Mouse (Mus musculus): ENCODE measurements around the gene Bcl2l13. TPM values are rescaled to one million over a fixed set of nuclear protein-coding genes. Genes with fewer than 3 reads are reported as not detected.

Bcl2l13 gene
- polyA plus RNA-seq, 1 experiment: 17.5 TPM

DNA sequence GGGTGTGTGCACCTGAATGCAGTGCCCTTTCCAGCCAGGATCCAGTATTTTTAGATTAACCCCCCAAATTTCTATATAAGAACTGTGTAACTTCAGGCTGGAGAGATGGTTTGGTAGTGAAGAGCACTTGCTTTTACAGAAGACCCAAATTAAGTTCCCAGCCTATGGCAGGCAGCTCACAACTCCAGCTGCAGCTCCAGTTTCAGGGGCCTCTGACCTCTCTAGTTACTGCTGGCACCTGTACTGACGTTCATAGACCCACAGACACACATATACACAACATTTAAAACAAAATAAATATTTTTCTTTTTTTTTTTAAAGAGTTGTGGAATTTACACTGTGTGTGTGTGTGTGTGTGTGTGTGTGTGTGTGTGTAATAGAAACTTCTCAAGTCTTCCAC, 93.4 kb downstream of the Bcl2l13 start:
- Histone ChIP-seq H3K36me3 (ENCODE audit: control insufficient read depth) (peaks cover 59% of the 10 kb centered on the region), H3K4me1 (ENCODE audit: control insufficient read depth) (peaks cover 27% of the 10 kb centered on the region), H3K9me3 (ENCODE audit: control insufficient read depth, low read length) (no peaks in the 10 kb centered on the region), H3K27me3 (ENCODE audit: control insufficient read depth) (no peaks in the 10 kb centered on the region), H3K4me3 (replicated peaks) (no peak overlapping the region)
- TF ChIP-seq GATA1 (IDR thresholded peaks at IDR 0.05; ENCODE audit: low read length): no peak
- no peak for TF ChIP-seq TAL1 (IDR thresholded peaks at IDR 0.05; ENCODE audit: low read length)

DNA sequence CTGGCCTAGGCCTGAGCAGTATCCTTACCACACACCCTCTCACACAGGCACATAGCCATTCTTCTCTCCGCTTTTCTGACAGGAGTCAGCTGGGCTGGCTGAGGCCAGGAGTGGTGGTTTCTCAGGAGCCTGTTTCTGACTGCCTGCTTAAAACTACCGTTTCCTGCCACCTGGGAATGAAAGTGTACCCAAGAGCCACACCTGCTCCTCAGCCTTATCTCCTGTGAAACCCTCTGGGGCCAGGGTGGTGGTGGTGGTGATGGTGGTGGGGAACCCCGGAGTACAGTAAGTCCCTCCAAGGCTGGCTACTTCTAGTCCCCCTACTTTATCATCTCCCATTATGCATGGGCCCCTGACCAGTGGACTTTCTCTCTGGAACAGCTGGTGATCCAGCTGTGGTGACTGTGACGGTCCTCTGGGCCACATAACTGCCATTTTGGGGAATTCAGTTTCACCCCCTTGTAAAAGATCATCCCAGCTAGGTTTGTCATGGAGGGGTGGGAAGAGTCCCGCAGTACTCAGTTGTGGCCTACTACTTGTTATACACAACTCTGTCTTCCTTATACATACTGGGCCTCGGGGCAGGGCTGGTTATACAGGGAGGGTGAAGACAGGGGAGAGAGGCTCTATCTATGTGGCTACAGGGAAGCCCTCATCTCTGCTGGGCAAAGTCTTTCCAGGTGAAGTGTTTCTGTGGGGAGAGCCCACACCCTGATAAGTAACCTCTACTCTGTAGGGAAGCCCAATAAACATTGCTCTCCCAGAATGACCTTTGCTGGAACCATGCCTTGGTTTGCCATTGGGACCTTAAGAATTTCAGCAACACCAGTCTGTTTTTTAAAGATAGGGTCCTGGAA, 94.7 kb downstream of the Bcl2l13 start:
- Histone ChIP-seq H3K4me1 (ENCODE audit: control insufficient read depth) (peaks cover 24% of the 10 kb centered on the region), H3K36me3 (ENCODE audit: control insufficient read depth) (peaks cover 72% of the 10 kb centered on the region), H3K9me3 (ENCODE audit: control insufficient read depth, low read length) (no peaks in the 10 kb centered on the region), H3K4me3 (replicated peaks) (no peak overlapping the region), H3K27me3 (ENCODE audit: control insufficient read depth) (no peaks in the 10 kb centered on the region)
- TF ChIP-seq GATA1 (IDR thresholded peaks at IDR 0.05; ENCODE audit: low read length) (no peak), TAL1 (IDR thresholded peaks at IDR 0.05; ENCODE audit: low read length) (no peak)

- Histone ChIP-seq H3K4me1 (ENCODE audit: control insufficient read depth) (peaks cover 21% of the 10 kb centered on the region), H3K9me3 (ENCODE audit: control insufficient read depth, low read length) (no peaks in the 10 kb centered on the region), H3K4me3 (replicated peaks) (no peak overlapping the region), H3K27me3 (ENCODE audit: control insufficient read depth) (no peaks in the 10 kb centered on the region), H3K36me3 (ENCODE audit: control insufficient read depth) (peaks cover 87% of the 10 kb centered on the region)
- no peak for TF ChIP-seq TAL1 (IDR thresholded peaks at IDR 0.05; ENCODE audit: low read length)
- TF ChIP-seq GATA1 (IDR thresholded peaks at IDR 0.05; ENCODE audit: low read length): no peak
Observed at GRCm38 (mm10) chr6:120932597-120932996, 96.6 kb downstream of the Bcl2l13 start.

DNA sequence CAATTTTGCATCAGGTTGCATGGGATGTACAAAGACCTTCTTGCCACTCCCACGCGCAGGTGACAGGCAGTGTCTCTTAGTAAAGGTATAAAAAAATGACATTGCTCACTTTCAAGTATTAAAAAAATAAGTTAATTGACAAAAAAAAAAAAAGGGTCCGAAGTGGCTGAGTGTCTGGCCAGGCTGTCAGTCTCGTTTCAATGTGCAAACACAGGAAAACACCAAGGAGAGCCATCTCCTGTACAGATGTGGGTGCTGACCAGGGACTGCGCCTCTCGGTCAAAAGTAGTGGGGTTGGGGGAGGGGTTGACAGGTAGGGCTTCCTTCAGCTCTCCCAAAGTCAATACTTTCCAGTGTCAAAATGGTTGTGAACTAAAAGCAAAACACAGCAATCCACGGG, 97.7 kb downstream of the Bcl2l13 start:
- Histone ChIP-seq H3K4me3 (replicated peaks) (no peak overlapping the region), H3K27me3 (ENCODE audit: control insufficient read depth) (no peaks in the 10 kb centered on the region), H3K9me3 (ENCODE audit: control insufficient read depth, low read length) (no peaks in the 10 kb centered on the region), H3K4me1 (ENCODE audit: control insufficient read depth) (peaks cover 26% of the 10 kb centered on the region), H3K36me3 (ENCODE audit: control insufficient read depth) (peaks cover 92% of the 10 kb centered on the region)
- TF ChIP-seq TAL1 (IDR thresholded peaks at IDR 0.05; ENCODE audit: low read length) (no peak), GATA1 (IDR thresholded peaks at IDR 0.05; ENCODE audit: low read length) (no peak)

- TF ChIP-seq TAL1 (IDR thresholded peaks at IDR 0.05; ENCODE audit: low read length): no peak
- no peak for TF ChIP-seq GATA1 (IDR thresholded peaks at IDR 0.05; ENCODE audit: low read length)
- Histone ChIP-seq H3K9me3 (ENCODE audit: control insufficient read depth, low read length) (no peaks in the 10 kb centered on the region), H3K4me1 (ENCODE audit: control insufficient read depth) (peaks cover 28% of the 10 kb centered on the region), H3K27me3 (ENCODE audit: control insufficient read depth) (no peaks in the 10 kb centered on the region), H3K36me3 (ENCODE audit: control insufficient read depth) (peaks cover 90% of the 10 kb centered on the region), H3K4me3 (replicated peaks) (no peak overlapping the region)
Observed at GRCm38 (mm10) chr6:120934176-120934575, 98.2 kb downstream of the Bcl2l13 start.

DNA sequence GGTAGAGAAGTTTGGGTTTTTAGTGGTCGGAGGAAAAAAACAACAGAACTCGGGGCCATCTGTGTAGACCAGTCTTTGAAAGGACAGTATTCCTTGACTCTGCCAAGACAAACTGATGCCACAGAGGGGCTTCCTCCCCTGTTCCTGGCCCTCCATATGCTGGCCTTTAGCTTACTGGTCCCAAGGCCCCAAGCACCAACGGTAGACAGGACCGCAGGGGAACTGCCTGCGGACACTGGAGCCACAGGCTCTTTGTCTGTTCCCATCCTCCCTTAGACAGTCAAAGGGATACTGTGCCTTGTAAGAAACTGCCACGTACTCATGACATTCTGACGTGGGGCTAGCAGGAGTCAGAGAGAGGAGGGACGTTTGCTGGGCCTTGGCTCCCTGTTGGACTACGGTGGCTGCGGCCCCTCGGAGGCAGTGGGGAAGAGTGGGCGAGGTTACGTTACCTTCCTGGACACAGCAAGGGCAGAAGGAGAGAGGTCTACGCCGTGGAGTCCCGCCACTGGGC, 101.1 kb downstream of the Bcl2l13 start:
- peaks cover 78% of the 10 kb centered on the region for H3K36me3 ChIP-seq (ENCODE audit: control insufficient read depth)
- H3K9me3 ChIP-seq (ENCODE audit: control insufficient read depth, low read length): no peaks in the 10 kb centered on the region
- H3K4me3 ChIP-seq (replicated peaks): no peak overlapping the region
- no peak for TF ChIP-seq TAL1 (IDR thresholded peaks at IDR 0.05; ENCODE audit: low read length)
- TF ChIP-seq GATA1 (IDR thresholded peaks at IDR 0.05; ENCODE audit: low read length): no peak
- peaks cover 12% of the 10 kb centered on the region; the same call in 1 of the 2 replicates for H3K4me1 ChIP-seq (ENCODE audit: control insufficient read depth)
- no peaks in the 10 kb centered on the region for H3K27me3 ChIP-seq (ENCODE audit: control insufficient read depth)

DNA sequence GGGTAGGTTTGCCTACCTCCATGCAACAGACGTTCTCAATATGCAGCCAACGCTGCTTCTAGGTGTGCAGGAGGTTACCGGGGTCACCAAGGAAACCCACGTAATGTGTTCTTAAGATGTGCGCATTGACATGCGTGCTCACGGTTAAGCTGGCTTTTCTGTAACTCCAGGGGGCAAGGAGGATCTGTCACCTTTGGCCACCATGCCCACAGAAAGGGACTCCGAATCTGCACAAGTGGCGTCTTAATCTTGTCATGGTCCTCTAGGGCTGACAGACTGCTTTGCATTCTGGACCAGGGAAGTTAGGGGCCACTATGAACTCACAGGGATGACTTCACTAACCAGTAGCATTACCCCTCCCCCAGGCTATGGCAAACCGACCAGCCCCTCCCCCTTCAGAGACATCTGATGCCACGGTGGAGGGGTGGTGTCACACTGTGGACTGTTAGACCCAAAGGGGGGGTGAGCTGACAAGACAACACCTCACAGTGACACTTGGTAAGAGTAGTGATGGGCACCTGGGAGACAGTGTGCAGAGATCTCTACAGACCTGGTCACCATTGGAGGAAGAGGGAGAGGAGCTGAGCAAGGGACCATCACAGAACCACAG, 102.1 kb downstream of the Bcl2l13 start:
- Histone ChIP-seq H3K36me3 (ENCODE audit: control insufficient read depth) (peaks cover 77% of the 10 kb centered on the region), H3K4me1 (ENCODE audit: control insufficient read depth) (peaks cover 7% of the 10 kb centered on the region), H3K4me3 (replicated peaks) (no peak overlapping the region), H3K27me3 (ENCODE audit: control insufficient read depth) (no peaks in the 10 kb centered on the region), H3K9me3 (ENCODE audit: control insufficient read depth, low read length) (no peaks in the 10 kb centered on the region)
- TF ChIP-seq GATA1 (IDR thresholded peaks at IDR 0.05; ENCODE audit: low read length) (no peak), TAL1 (IDR thresholded peaks at IDR 0.05; ENCODE audit: low read length) (no peak)

GRCm38 (mm10) chr6:120938763-120939450, 102.9 kb downstream of the Bcl2l13 start:
- Histone ChIP-seq H3K9me3 (ENCODE audit: control insufficient read depth, low read length) (no peaks in the 10 kb centered on the region), H3K36me3 (ENCODE audit: control insufficient read depth) (peaks cover 77% of the 10 kb centered on the region), H3K4me3 (replicated peaks) (no peak overlapping the region), H3K4me1 (ENCODE audit: control insufficient read depth) (peaks cover 15% of the 10 kb centered on the region), H3K27me3 (ENCODE audit: control insufficient read depth) (no peaks in the 10 kb centered on the region)
- TF ChIP-seq TAL1 (IDR thresholded peaks at IDR 0.05; ENCODE audit: low read length) (no peak), GATA1 (IDR thresholded peaks at IDR 0.05; ENCODE audit: low read length) (no peak)

DNA sequence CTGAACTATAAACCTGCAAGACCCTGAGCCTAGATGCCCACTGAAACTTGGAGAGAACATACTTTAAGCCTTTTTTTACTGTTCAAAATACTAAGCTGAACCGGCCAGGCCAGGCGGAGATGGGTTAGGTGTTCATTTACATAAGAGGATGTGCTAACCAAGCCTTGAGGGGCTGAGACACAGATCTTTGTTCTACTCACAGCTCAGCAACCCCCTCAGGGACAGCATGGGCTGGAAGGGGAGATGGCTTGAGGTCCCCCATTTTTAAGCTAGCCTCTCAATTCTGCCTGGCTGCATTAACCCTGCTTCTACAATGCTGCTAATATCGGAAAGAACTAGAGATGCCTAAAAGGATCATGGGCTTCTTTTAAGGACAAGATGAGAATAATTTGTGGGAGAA, 103.8 kb downstream of the Bcl2l13 start:
- H3K27me3 ChIP-seq (ENCODE audit: control insufficient read depth): no peaks in the 10 kb centered on the region
- TF ChIP-seq GATA1 (IDR thresholded peaks at IDR 0.05; ENCODE audit: low read length): no peak
- TF ChIP-seq TAL1 (IDR thresholded peaks at IDR 0.05; ENCODE audit: low read length): no peak
- no peaks in the 10 kb centered on the region for H3K9me3 ChIP-seq (ENCODE audit: control insufficient read depth, low read length)
- H3K4me3 ChIP-seq (replicated peaks): no peak overlapping the region
- peaks cover 76% of the 10 kb centered on the region for H3K36me3 ChIP-seq (ENCODE audit: control insufficient read depth)
- H3K4me1 ChIP-seq (ENCODE audit: control insufficient read depth): peaks cover 15% of the 10 kb centered on the region

Data from erythroblast, embryonic 14.5 days (primary cell).